28 mouse cellular contexts compared by ENCODE assay signal in genomic region chr3:22131277-22131676, GRCm38 (mm10). TPM values are rescaled to one million over a fixed set of nuclear protein-coding genes. Genes with fewer than 3 reads are reported as not detected.
DNase-seq lines count a peak whose midpoint lies in the region; ATAC-seq and TF ChIP-seq lines count a peak whose summit lies in the region.
"Had no signal": no experiment of that assay in that cellular context is flagged by ENCODE, and none has a peak within 500 bp of the region (broad histone marks: within the 10 kb centered on the region; RNA-seq: fewer than 3 reads in every experiment).

No protein-coding gene starts in this region.

- ATAC-seq in liver, embryonic 11.5 days (replicated peaks; ENCODE audit: low FRiP score), result peak; percentile 63; the same call in 1 of the 2 replicates
- ATAC-seq in liver, postnatal 0 days, result no peak
- ATAC-seq in liver, embryonic 13.5 days (ENCODE audit: low read depth), result 0 out of 2 replicates have a peak, but pooled peaks have one; percentile 36
- peak; percentile 67 for ATAC-seq in megakaryocyte progenitor cell, adult 5-6 weeks (replicated peaks; ENCODE audit: poor library complexity)
- ATAC-seq in midbrain, embryonic 14.5 days (ENCODE audit: low FRiP score, low TSS enrichment), result no peak
- ATAC-seq: CD4-positive, CD25-positive, alpha-beta regulatory T cell, adult 4 months; forebrain, embryonic 14.5 days; forebrain, embryonic 16.5 days had no signal

- 73% methylated on average over 2 of the region's 2 CpGs for WGBS in liver, embryonic 11.5 days
- 67% methylated on average over 2 of the region's 2 CpGs for WGBS in liver, postnatal 0 days (ENCODE audit: insufficient replicate concordance)
- 45% methylated on average over 2 of the region's 2 CpGs for WGBS in liver, embryonic 13.5 days (ENCODE audit: insufficient replicate concordance)
- 87% methylated on average over 2 of the region's 2 CpGs for WGBS in midbrain, embryonic 14.5 days

- no peak for TF ChIP-seq CTCF in liver, postnatal 0 days (IDR thresholded peaks at IDR 0.05; ENCODE audit: low read depth)
- no peak for TF ChIP-seq CTCF in MEL (IDR thresholded peaks at IDR 0.05 in 2 of 3, conservative IDR thresholded peaks at IDR 0.05 in 1 of 3; ENCODE audit: control insufficient read depth in 1 of 3, insufficient read depth in 1 of 3, low read depth in 2 of 3, low read length in 3 of 3, poor library complexity in 1 of 3, severe bottlenecking in 1 of 3)

- peaks cover 50% of the 10 kb centered on the region for H3K79me2 ChIP-seq in MEL (ENCODE audit: control insufficient read depth, insufficient read depth, low read length, poor library complexity)

- TF ChIP-seq RAD21 in MEL (IDR thresholded peaks at IDR 0.05; ENCODE audit: low read depth, low read length), result no peak

- no peak overlapping the region for H3K9ac ChIP-seq in liver, embryonic 11.5 days (ENCODE audit: low read depth, low read length)
- H3K9ac ChIP-seq in liver, postnatal 0 days (replicated peaks), result no peak overlapping the region
- no peak overlapping the region for H3K9ac ChIP-seq in MEL (ENCODE audit: control insufficient read depth, low read depth, low read length, poor library complexity, severe bottlenecking)
- no peak overlapping the region for H3K9ac ChIP-seq in liver, embryonic 13.5 days
- H3K9ac ChIP-seq in midbrain, embryonic 14.5 days (replicated peaks; ENCODE audit: low read length), result no peak overlapping the region
- H3K9ac ChIP-seq: embryonic facial prominence, embryonic 13.5 days; embryonic facial prominence, embryonic 15.5 days; forebrain, embryonic 12.5 days had no signal

- H3K4me2 ChIP-seq in liver, embryonic 11.5 days, result no peak overlapping the region
- no peak overlapping the region for H3K4me2 ChIP-seq in liver, postnatal 0 days (ENCODE audit: low read depth, low read length)
- no peak overlapping the region for H3K4me2 ChIP-seq in liver, embryonic 13.5 days
- no peak overlapping the region for H3K4me2 ChIP-seq in midbrain, embryonic 14.5 days (ENCODE audit: low read length)
- H3K4me2 ChIP-seq: embryonic facial prominence, embryonic 13.5 days; embryonic facial prominence, embryonic 15.5 days; forebrain, embryonic 12.5 days had no signal

- no peak for TF ChIP-seq POLR2A in MEL (IDR thresholded peaks at IDR 0.05; ENCODE audit: control insufficient read depth in 1 of 2, insufficient read depth in 1 of 2, low read depth in 1 of 2, low read length in 2 of 2, poor library complexity in 1 of 2)

- no peak for DNase-seq in liver, embryonic 11.5 days (ENCODE audit: low spot score)
- no peak for DNase-seq in liver, postnatal 0 days
- peak; percentile 43 for DNase-seq in MEL (ENCODE audit: low read depth, low spot score)
- no peak for DNase-seq in liver, embryonic 13.5 days
- no peak for DNase-seq in left cerebral cortex, adult 9 months (ENCODE audit: low spot score in 2 of 2)
- DNase-seq in adrenal gland, postnatal 14 days, result no peak
- no peak for DNase-seq in midbrain, embryonic 14.5 days
- DNase-seq: adrenal gland, adult 2 months; adrenal gland, postnatal 10 days; adrenal gland, postnatal 36 days; B cell, adult 2 months; cerebellum, adult 11-12 months; cerebellum, adult 2 months; cerebellum, adult 9-10 months; cerebellum, postnatal 10 days; cerebellum, postnatal 25 days; embryo, embryonic 11 days had no signal

- no peaks in the 10 kb centered on the region for H3K9me3 ChIP-seq in liver, embryonic 11.5 days (ENCODE audit: control insufficient read depth, low read length)
- no peaks in the 10 kb centered on the region for H3K9me3 ChIP-seq in liver, postnatal 0 days (ENCODE audit: low read length)
- no peaks in the 10 kb centered on the region for H3K9me3 ChIP-seq in MEL (replicated peaks; ENCODE audit: insufficient read depth, low read length)
- H3K9me3 ChIP-seq in liver, embryonic 13.5 days (replicated peaks), result no peaks in the 10 kb centered on the region
- H3K9me3 ChIP-seq in midbrain, embryonic 14.5 days (ENCODE audit: control insufficient read depth, low read length), result no peaks in the 10 kb centered on the region
- H3K9me3 ChIP-seq: embryonic facial prominence, embryonic 13.5 days; embryonic facial prominence, embryonic 15.5 days; forebrain, embryonic 12.5 days; G1E had no signal

- H3K27ac ChIP-seq in liver, embryonic 11.5 days (ENCODE audit: low read depth, low read length), result no peak overlapping the region
- H3K27ac ChIP-seq in liver, postnatal 0 days (ENCODE audit: low read depth), result no peak overlapping the region
- no peak overlapping the region for H3K27ac ChIP-seq in MEL (ENCODE audit: control insufficient read depth, low read depth, low read length)
- no peak overlapping the region for H3K27ac ChIP-seq in liver, embryonic 13.5 days
- no peak overlapping the region for H3K27ac ChIP-seq in midbrain, embryonic 14.5 days (replicated peaks; ENCODE audit: low read depth, low read length)
- H3K27ac ChIP-seq: embryonic facial prominence, embryonic 13.5 days; embryonic facial prominence, embryonic 15.5 days; forebrain, embryonic 10.5 days; forebrain, embryonic 12.5 days had no signal

- H3K4me3 ChIP-seq in liver, embryonic 11.5 days (ENCODE audit: low read depth, low read length), result no peak overlapping the region
- H3K4me3 ChIP-seq in liver, postnatal 0 days (ENCODE audit: low read depth, low read length), result no peak overlapping the region
- no peak overlapping the region for H3K4me3 ChIP-seq in MEL (ENCODE audit: control insufficient read depth in 1 of 2, insufficient read depth in 1 of 2, low read depth in 2 of 2, low read length in 2 of 2)
- H3K4me3 ChIP-seq in liver, embryonic 13.5 days (replicated peaks), result no peak overlapping the region
- H3K4me3 ChIP-seq in midbrain, embryonic 14.5 days (replicated peaks; ENCODE audit: low read depth, low read length), result no peak overlapping the region
- H3K4me3 ChIP-seq: embryonic facial prominence, embryonic 13.5 days; embryonic facial prominence, embryonic 15.5 days; erythroblast, embryonic 14.5 days; forebrain, embryonic 10.5 days; forebrain, embryonic 12.5 days had no signal

- peaks cover 11% of the 10 kb centered on the region for H3K4me1 ChIP-seq in liver, embryonic 11.5 days (replicated peaks; ENCODE audit: control insufficient read depth, insufficient read depth, low read length)
- peaks cover 6% of the 10 kb centered on the region for H3K4me1 ChIP-seq in liver, postnatal 0 days (ENCODE audit: insufficient read depth)
- peaks cover 4 to 14% of the 10 kb centered on the region in 2 experiments; a peak in 3 of 4 replicates for H3K4me1 ChIP-seq in MEL (ENCODE audit: control insufficient read depth in 1 of 2, insufficient read depth in 2 of 2, low read length in 2 of 2)
- peaks cover 22% of the 10 kb centered on the region for H3K4me1 ChIP-seq in liver, embryonic 13.5 days (replicated peaks)
- H3K4me1 ChIP-seq in midbrain, embryonic 14.5 days (ENCODE audit: control insufficient read depth, insufficient read depth, low read length), result no peaks in the 10 kb centered on the region
- H3K4me1 ChIP-seq: embryonic facial prominence, embryonic 13.5 days; embryonic facial prominence, embryonic 15.5 days; forebrain, embryonic 10.5 days; forebrain, embryonic 12.5 days had no signal

- TF ChIP-seq EP300 in liver, postnatal 0 days (IDR thresholded peaks at IDR 0.05; ENCODE audit: low read depth), result no peak
- TF ChIP-seq EP300 in MEL (IDR thresholded peaks at IDR 0.05; ENCODE audit: low read depth in 1 of 2, low read length in 2 of 2), result 0 out of 4 replicates have a peak, but pooled peaks of 1 of the 2 experiments have one; percentile 21

- H3K36me3 ChIP-seq in liver, embryonic 11.5 days (ENCODE audit: control insufficient read depth, insufficient read depth, low read length), result no peaks in the 10 kb centered on the region
- H3K36me3 ChIP-seq in liver, postnatal 0 days (replicated peaks; ENCODE audit: insufficient read depth, low read length), result no peaks in the 10 kb centered on the region
- H3K36me3 ChIP-seq in MEL (ENCODE audit: control insufficient read depth in 1 of 2, insufficient read depth in 2 of 2, low read length in 2 of 2), result peaks cover 11 to 18% of the 10 kb centered on the region in 2 experiments
- 0 out of 2 replicates have a peak, but pooled peaks cover 2% of the 10 kb centered on the region for H3K36me3 ChIP-seq in liver, embryonic 13.5 days
- no peaks in the 10 kb centered on the region for H3K36me3 ChIP-seq in midbrain, embryonic 14.5 days (ENCODE audit: control insufficient read depth, insufficient read depth, low read length)
- H3K36me3 ChIP-seq: embryonic facial prominence, embryonic 15.5 days had no signal

- H3K27me3 ChIP-seq in liver, embryonic 11.5 days (replicated peaks; ENCODE audit: control insufficient read depth, insufficient read depth, low read length), result no peaks in the 10 kb centered on the region
- no peaks in the 10 kb centered on the region for H3K27me3 ChIP-seq in liver, postnatal 0 days (ENCODE audit: insufficient read depth, low read length)
- H3K27me3 ChIP-seq in MEL (ENCODE audit: control insufficient read depth in 1 of 2, insufficient read depth in 2 of 2, low read length in 2 of 2), result no peaks in the 10 kb centered on the region
- no peaks in the 10 kb centered on the region for H3K27me3 ChIP-seq in liver, embryonic 13.5 days
- H3K27me3 ChIP-seq in midbrain, embryonic 14.5 days (ENCODE audit: control insufficient read depth, insufficient read depth, low read length), result no peaks in the 10 kb centered on the region
- H3K27me3 ChIP-seq: CH12.LX; embryonic facial prominence, embryonic 13.5 days; embryonic facial prominence, embryonic 15.5 days; forebrain, embryonic 12.5 days had no signal

TF ChIP-seq in MEL, 35 proteins besides CTCF, POLR2A, EP300 and RAD21:
- peak; percentile 58; the same call in 1 of the 2 replicates for TF ChIP-seq GATA1 (IDR thresholded peaks at IDR 0.05; ENCODE audit: low read depth, low read length)
- no peak for TF ChIP-seq USF2 (IDR thresholded peaks at IDR 0.05; ENCODE audit: borderline replicate concordance in 1 of 2, insufficient read depth in 1 of 2, low read depth in 1 of 2, low read length in 2 of 2)

RNA-seq across cellular contexts. Expression of gene Tbl1xr1, which starts 54.8 kb away (rescaled TPM):
- 19.6 and 21.2 TPM in 2 replicates for polyA plus RNA-seq in liver, embryonic 11.5 days (2014; fragmentation: Nextera tagmentation; extraction: Ambion mirVana)
- polyA plus RNA-seq in liver, postnatal 0 days (2015; fragmentation: Nextera tagmentation; extraction: Ambion mirVana), result 8.8 and 9.8 TPM in 2 replicates
- total RNA-seq in MEL (2012; rRNA removed), result 45.6 and 58.2 TPM in 2 replicates
- polyA plus RNA-seq in MEL (2012; ENCODE audit: insufficient read depth in 1 of 2, insufficient read length in 2 of 2, low read depth in 1 of 2, low replicate concordance in 2 of 2, missing spikeins in 1 of 2), result 100 to 1,000 TPM in 1 of 2 experiments, 10 to 100 TPM in 1; 33.9 to 185 TPM
- 5.0 and 8.5 TPM in 2 replicates for polyA plus RNA-seq in liver, embryonic 13.5 days (2015; fragmentation: Nextera tagmentation; extraction: Ambion mirVana)
- total RNA-seq in megakaryocyte progenitor cell, adult 5-6 weeks (2015), result 84.0 and 107 TPM in 2 replicates
- 73.8 and 96.3 TPM in 2 replicates for total RNA-seq in megakaryocyte progenitor cell, adult 5-6 weeks (2017)
- total RNA-seq in adrenal gland, postnatal 14 days (2021), result 60.3 and 88.3 TPM in 2 replicates
- 25.3 and 26.2 TPM in 2 replicates for polyA plus RNA-seq in midbrain, embryonic 14.5 days (2014; fragmentation: Nextera tagmentation; extraction: Ambion mirVana)

Comparison
In these comparisons a context has a peak if more than half of its experiments do, and no peak if none do; other contexts are left out.
1. ATAC-seq: peak in liver, embryonic 11.5 days (single experiment), liver, embryonic 13.5 days (single experiment) and megakaryocyte progenitor cell, adult 5-6 weeks (single experiment); none in liver, postnatal 0 days (single experiment) and midbrain, embryonic 14.5 days (single experiment).